Mouse (Mus musculus) frontal cortex, adult (tissue): ENCODE results near the gene Lgmn.

Source experiments
- ATAC-seq: cut with Nextera tagmentation; 2 replicates; pipeline ENCODE4 v1.9.2; 2017; ENCODE audit warnings: mild to moderate bottlenecking, moderate library complexity, mixed read lengths; ENCODE audit not compliant: low TSS enrichment

The Lgmn gene

DNA sequence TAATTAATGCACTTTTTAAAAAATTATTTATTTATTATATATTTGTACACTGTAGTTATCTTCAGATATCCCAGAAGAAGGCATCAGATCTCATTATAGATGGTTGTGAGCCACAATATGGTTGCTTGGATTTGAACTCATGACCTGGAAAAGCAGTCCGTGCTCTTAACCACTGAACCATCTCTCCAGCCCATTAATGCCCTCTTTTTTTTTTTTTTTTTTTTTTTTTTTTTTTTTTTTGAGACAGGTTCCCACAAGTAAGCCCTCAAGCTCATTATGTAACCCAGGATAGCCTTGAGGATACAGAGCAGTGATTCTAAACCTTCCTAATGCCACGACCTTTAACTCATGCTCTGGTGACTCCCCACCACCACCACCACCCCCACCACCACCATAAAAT, 48.5 kb downstream of the Lgmn start:
- no peak for ATAC-seq

DNA sequence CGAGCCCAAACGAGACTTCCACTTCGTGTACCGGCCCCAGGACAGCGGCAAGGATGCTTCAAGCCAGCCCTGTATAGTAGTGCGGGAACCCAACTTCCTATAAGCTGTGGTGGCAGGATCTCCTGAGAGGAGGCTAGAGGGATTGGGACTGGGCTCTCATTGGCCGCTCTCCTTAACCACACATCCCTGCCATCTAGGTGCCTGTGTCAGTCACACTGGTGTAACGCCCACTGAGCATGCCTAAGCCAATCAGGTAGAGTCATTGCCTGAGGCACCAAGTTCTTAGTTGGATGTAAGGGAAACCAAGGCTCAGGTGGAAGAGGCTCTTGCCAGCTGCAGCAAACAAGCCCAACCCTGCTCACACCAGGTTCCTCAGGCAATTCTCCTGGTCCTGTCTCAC, 49.6 kb downstream of the Lgmn start:
- ATAC-seq: peak; percentile 64

- peak; percentile 81 for ATAC-seq
Measured at GRCm38 (mm10) chr12:102387219-102387917, 52.2 kb downstream of the Lgmn start.

GRCm38 (mm10) chr12:102384819-102385218, 54.8 kb downstream of the Lgmn start:
- peak; percentile 54; the same call in 1 of the 2 replicates for ATAC-seq

DNA sequence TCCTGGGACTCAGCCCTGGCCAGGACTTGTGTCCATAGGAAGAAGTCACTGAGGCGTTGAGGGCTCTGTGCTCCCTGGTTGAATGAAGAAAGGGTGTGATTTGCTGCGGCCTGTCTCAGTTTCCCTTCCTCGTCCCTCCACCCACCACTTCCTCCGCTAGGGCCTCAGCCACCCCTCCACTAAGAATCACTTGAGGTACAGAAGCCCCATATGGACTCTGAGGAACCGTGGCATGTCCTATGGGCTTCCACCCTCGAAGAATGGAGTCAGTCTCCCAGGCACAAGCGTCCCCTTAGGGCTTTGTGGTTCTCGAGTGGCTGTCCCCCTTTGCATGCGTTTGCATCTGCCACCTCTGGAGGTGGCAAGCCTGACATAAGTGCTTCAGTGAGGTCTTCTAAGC, 56.3 kb downstream of the Lgmn start:
- ATAC-seq: no peak

DNA sequence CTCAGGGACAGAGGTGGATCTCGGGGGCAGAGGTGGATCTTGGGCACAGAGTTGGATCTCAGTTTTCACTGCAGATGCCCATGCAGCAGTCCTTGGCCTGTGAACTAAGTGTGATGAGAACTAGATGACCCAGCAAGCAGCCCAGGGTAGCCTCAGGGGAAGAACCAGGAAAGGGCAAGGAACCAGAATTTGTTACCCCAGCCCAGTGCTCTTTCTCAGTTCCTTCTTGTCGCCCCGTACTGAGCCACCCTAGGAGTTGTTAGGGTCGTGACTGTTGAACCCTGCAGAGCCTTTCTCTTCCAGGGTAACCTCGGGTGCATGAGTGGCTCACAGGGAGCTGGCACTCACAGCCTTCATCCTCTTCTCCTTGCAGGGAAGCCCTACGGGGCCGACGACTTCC, 57.4 kb downstream of the Lgmn start:
- ATAC-seq: no peak

DNA sequence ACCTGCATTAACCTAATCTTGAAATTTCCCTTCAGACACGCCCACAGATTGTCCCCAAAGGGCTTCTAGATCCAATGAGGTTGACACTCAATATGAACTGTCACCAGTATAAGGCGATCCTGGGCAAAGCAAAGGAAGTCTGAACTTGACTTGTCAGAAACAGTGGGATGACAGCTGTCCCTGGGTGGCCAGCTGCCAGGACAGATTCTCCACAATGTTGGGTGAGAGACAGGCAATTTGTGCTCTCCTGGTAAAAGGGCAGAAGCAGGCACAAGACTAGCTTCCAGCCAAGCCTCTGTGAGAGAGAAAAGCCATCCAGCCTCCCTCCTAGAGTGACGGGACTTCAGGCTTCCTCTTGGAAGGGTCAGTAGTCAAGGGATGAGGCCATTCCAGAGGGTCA, 67.3 kb downstream of the Lgmn start:
- no peak for ATAC-seq

- ATAC-seq: no peak
Measured at GRCm38 (mm10) chr12:102370931-102371500, 68.6 kb downstream of the Lgmn start.

DNA sequence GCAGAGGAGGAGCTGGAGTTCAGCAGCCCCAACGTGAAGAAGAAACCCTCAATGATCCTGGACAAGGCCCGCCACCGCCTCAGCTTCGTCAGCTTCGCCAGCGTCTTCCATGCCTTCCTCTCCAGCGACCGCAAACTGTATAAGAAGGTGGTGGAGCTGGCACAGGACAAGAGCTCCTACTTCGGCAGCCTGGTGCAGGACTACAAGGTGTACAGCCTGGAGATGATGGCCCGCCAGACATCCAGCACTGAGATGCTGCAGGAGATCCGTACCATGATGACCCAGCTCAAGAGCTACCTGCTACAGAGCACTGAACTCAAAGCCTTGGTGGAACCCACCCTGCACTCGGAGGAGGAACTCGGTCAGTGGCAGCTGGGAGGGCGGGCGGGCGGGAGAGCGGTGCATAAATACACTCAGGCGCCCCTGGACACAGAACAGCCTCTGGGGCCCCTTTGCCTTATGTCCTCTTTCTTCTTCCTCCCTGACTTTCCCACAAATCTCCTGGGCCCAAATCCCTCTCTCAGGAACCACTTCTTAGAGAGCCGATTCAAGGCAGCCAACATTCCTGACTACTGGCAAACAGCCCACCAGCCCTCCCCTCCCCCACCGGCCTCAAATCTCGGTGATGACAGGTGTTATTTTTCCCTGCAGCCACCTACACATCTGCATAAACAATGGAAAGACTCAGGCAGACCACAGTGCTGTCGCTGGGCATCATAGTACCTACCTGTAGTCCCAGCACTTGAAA, 70.0 kb downstream of the Lgmn start:
- no peak for ATAC-seq

GRCm38 (mm10) chr12:102368556-102368955, 71.1 kb downstream of the Lgmn start:
- ATAC-seq: no peak

DNA sequence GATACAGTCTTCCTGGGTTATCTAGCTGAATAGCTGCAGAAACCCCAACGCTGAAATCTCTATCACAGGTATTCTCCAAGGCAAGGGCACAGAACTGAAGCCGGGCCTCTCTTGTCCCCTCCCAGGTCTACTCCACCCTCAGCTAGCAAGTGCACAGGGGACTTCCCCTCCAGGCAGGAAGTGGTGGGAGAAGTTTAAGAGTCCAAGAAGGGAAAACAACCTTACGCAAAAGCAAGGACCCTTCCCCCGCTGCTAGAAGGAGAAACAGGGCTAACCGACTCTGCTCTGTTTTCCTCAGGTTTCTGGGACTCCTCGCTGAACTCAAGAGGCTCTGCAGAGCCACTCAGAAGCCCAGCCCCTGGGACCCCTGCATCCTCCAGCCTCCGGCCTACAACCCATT, 71.5 kb downstream of the Lgmn start:
- no peak for ATAC-seq

DNA sequence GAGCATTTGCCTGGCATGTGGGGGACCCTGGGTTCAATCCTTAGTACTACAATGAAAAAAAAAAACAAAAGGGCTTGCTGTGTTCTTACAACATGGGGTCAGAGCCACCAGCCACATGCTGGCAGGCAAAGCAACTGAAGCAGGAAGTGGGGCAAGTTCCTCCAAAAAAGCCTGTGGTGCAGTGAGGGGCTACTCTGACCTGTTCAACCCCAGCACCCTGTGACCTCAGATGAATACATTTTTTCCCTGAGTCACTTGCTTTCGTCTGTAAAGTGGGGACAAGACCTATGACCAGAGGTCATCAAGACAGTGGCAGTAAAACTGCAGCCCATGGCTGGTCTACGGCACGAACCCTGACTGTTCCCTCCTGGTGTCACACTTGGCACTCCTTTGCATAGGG, 72.5 kb downstream of the Lgmn start:
- ATAC-seq: no peak

GRCm38 (mm10) chr12:102366126-102366816, 73.3 kb downstream of the Lgmn start:
- ATAC-seq: peak; percentile 64

- ATAC-seq: no peak
Measured at GRCm38 (mm10) chr12:102365016-102365415, 74.6 kb downstream of the Lgmn start.

GRCm38 (mm10) chr12:102361189-102362161, 78.1 kb downstream of the Lgmn start:
- no peak for ATAC-seq

- no peak for ATAC-seq
Measured at GRCm38 (mm10) chr12:102359390-102359789, 80.2 kb downstream of the Lgmn start.

GRCm38 (mm10) chr12:102356781-102357180, 82.8 kb downstream of the Lgmn start:
- ATAC-seq: no peak

DNA sequence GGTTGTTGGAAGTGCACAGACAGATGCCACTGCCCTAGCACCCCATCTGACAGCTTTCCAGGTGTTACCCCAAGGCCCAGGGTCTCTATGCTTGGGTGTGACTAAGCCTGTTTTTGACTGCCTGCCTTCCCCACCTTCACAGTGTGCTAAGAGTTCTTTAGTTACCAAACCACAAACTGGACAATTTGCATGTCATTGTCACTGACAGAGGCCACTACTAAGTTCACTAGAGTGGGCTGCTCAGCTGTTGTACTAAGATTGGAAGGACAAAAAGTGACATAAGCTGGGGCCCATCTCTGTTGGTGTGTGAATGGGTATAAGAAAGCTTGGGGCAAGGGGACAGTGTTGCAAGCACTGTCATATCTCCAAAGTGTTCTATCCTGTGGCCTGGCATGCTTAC, 83.8 kb downstream of the Lgmn start:
- no peak for ATAC-seq

- no peak for ATAC-seq
Measured at GRCm38 (mm10) chr12:102354126-102354984, 85.3 kb downstream of the Lgmn start.

- no peak for ATAC-seq
Measured at GRCm38 (mm10) chr12:102350997-102351396, 88.6 kb downstream of the Lgmn start.
